Mouse (Mus musculus): ENCODE measurements around the gene Gm20721. TPM values are rescaled to one million over a fixed set of nuclear protein-coding genes. Genes with fewer than 3 reads are reported as not detected.

Gene Gm20721
- polyA plus RNA-seq, 1 experiment = 9.7 TPM

DNA sequence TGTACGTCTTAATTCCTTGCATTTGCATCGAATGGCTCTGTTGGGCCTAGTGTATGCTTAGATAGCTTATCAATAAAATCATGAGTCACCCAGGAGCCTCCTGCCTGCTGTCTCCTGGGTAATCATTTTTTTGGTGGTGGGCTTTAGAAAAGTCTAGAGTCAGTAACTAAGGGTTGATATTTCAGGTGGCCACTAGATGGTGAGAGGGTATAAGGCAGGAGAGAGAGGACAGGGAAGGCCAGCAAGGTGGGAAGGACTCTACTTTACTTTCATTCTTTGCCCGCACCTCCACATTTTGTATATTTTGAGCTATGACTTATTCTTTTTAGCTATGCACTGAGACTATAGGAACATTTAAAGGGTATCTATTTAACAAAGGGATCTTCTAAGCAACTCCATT, 38.6 kb downstream of the Gm20721 start:
- Histone ChIP-seq H3K4me2 (ENCODE audit: low read depth) (no peak overlapping the region), H3K4me3 (no peak overlapping the region), H3ac (ENCODE audit: control insufficient read depth, insufficient read length) (no peak overlapping the region), H3K27me3 (ENCODE audit: control insufficient read depth, insufficient read depth, insufficient read length) (no peaks in the 10 kb centered on the region), H3K36me3 (ENCODE audit: control insufficient read depth, insufficient read depth) (no peaks in the 10 kb centered on the region), H3K79me2 (ENCODE audit: control insufficient read depth, insufficient read depth) (no peaks in the 10 kb centered on the region)
- no peak for TF ChIP-seq E2F4 (IDR thresholded peaks at IDR 0.05; ENCODE audit: insufficient read depth)
- TF ChIP-seq TCF3 (IDR thresholded peaks at IDR 0.05; ENCODE audit: insufficient read length, low read depth) = no peak
- TF ChIP-seq REST (IDR thresholded peaks at IDR 0.05; ENCODE audit: insufficient read depth, insufficient read length) = no peak
- TF ChIP-seq TCF12 (IDR thresholded peaks at IDR 0.05; ENCODE audit: insufficient read depth, poor library complexity, severe bottlenecking) = no peak
- TF ChIP-seq MAX (IDR thresholded peaks at IDR 0.05; ENCODE audit: low read depth) = no peak
- no peak for TF ChIP-seq POLR2AphosphoS2 (IDR thresholded peaks at IDR 0.05; ENCODE audit: insufficient read length, low read depth)
- TF ChIP-seq SRF (IDR thresholded peaks at IDR 0.05; ENCODE audit: control insufficient read depth, insufficient read length, low read depth) = no peak
- no peak for TF ChIP-seq USF1 (IDR thresholded peaks at IDR 0.05; ENCODE audit: low read depth)

DNA sequence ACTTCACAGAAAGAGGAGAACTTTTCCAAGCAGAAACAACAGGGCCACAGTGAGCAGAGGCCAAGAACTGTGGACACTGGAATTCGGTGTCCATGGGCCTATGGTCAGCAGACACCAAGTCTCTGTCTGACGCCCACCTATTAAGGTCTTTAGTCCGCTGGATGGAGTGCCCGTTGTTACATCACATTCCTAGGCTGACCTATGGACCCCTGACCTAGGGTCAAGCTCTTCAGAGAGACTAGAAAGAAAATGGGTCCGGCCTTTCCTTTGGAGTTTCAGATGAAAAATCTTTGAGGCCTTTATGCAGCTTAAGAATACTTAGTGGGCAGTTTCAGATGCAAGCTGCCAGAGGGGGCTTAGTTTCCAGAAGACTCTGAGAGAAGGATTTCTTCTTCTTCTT, 40.9 kb downstream of the Gm20721 start:
- Histone ChIP-seq H3K36me3 (ENCODE audit: control insufficient read depth, insufficient read depth) (no peaks in the 10 kb centered on the region), H3K27me3 (ENCODE audit: control insufficient read depth, insufficient read depth, insufficient read length) (no peaks in the 10 kb centered on the region), H3K4me3 (no peak overlapping the region), H3K4me2 (ENCODE audit: low read depth) (no peak overlapping the region), H3ac (ENCODE audit: control insufficient read depth, insufficient read length) (no peak overlapping the region), H3K79me2 (ENCODE audit: control insufficient read depth, insufficient read depth) (no peaks in the 10 kb centered on the region)
- TF ChIP-seq TCF3 (IDR thresholded peaks at IDR 0.05; ENCODE audit: insufficient read length, low read depth) = no peak
- TF ChIP-seq CEBPB (IDR thresholded peaks at IDR 0.05; ENCODE audit: insufficient read depth, poor library complexity, severe bottlenecking) = no peak
- TF ChIP-seq E2F4 (IDR thresholded peaks at IDR 0.05; ENCODE audit: insufficient read depth) = no peak
- TF ChIP-seq MYOD1 (IDR thresholded peaks at IDR 0.05; ENCODE audit: control insufficient read depth in 1 of 3, insufficient read length in 2 of 3, low read depth in 2 of 3) = no peak
- no peak for TF ChIP-seq POLR2A (IDR thresholded peaks at IDR 0.05; ENCODE audit: insufficient read length, low read depth)
- no peak for TF ChIP-seq POLR2AphosphoS2 (IDR thresholded peaks at IDR 0.05; ENCODE audit: insufficient read length, low read depth)
- TF ChIP-seq REST (IDR thresholded peaks at IDR 0.05; ENCODE audit: insufficient read depth, insufficient read length) = no peak
- TF ChIP-seq MAX (IDR thresholded peaks at IDR 0.05; ENCODE audit: low read depth) = no peak

DNA sequence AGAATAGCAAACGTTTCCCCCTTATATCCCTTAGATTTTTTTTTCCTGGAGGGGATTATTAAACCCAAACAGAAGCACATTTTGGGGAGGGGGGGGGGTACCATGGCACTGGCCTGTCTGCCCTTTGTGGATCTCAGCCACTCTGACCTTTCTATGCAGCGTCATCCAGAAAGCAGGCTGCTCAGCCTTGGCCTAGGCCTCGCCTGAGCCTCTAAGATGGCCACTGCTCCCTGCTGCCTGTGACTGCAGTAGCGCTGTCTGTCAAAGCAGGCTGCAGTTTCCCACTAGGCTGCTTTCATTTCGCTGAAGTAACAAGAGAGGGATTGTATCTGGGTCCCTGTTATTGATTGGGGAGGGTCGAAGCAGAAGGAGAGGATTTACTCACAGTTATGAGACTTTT, 44.0 kb downstream of the Gm20721 start:
- TF ChIP-seq CEBPB (IDR thresholded peaks at IDR 0.05; ENCODE audit: insufficient read depth, poor library complexity, severe bottlenecking) (no peak), TCF12 (IDR thresholded peaks at IDR 0.05; ENCODE audit: insufficient read depth, poor library complexity, severe bottlenecking) (no peak), USF1 (IDR thresholded peaks at IDR 0.05; ENCODE audit: low read depth) (no peak), REST (IDR thresholded peaks at IDR 0.05; ENCODE audit: insufficient read depth, insufficient read length) (no peak), TCF3 (IDR thresholded peaks at IDR 0.05; ENCODE audit: insufficient read length, low read depth) (no peak), POLR2AphosphoS2 (IDR thresholded peaks at IDR 0.05; ENCODE audit: insufficient read length, low read depth) (no peak), POLR2A (IDR thresholded peaks at IDR 0.05; ENCODE audit: insufficient read length, low read depth) (no peak), MAX (IDR thresholded peaks at IDR 0.05; ENCODE audit: low read depth) (no peak), MYOD1 (IDR thresholded peaks at IDR 0.05; ENCODE audit: control insufficient read depth in 1 of 3, insufficient read length in 2 of 3, low read depth in 2 of 3) (no peak), SRF (IDR thresholded peaks at IDR 0.05; ENCODE audit: control insufficient read depth, insufficient read length, low read depth) (no peak), E2F4 (IDR thresholded peaks at IDR 0.05; ENCODE audit: insufficient read depth) (no peak), MYOG (IDR thresholded peaks at IDR 0.05; ENCODE audit: control insufficient read depth in 1 of 3, insufficient read depth in 1 of 3, insufficient read length in 2 of 3, low read depth in 2 of 3) (no peak)
- Histone ChIP-seq H3K4me2 (ENCODE audit: low read depth) (peak overlapping the region; percentile 52), H3K36me3 (ENCODE audit: control insufficient read depth, insufficient read depth) (no peaks in the 10 kb centered on the region), H3ac (ENCODE audit: control insufficient read depth, insufficient read length) (no peak overlapping the region), H3K27me3 (ENCODE audit: control insufficient read depth, insufficient read depth, insufficient read length) (peaks cover 26% of the 10 kb centered on the region), H3K4me3 (no peak overlapping the region), H3K79me2 (ENCODE audit: control insufficient read depth, insufficient read depth) (no peaks in the 10 kb centered on the region)

DNA sequence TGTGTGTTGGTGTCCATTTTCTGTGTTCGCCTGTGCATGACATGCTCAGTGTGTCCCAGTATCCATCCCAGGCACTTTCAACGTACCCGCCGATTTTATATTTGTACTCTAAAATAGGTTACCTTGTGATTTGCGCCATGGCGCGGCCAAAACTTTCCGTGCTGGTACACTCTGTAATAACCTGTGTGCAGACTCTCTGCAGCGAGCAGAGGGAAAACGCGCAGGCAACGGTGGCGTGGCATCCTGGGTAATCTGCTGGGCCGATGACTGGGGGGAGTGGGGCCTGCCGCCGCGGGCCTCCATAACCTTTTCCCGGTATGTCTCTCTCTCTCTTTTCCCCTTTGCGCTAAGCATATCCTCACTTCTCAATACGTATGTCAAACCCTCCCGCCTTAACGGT, 45.8 kb downstream of the Gm20721 start:
- no peaks in the 10 kb centered on the region for H3K79me2 ChIP-seq (ENCODE audit: control insufficient read depth, insufficient read depth)
- no peak overlapping the region for H3ac ChIP-seq (ENCODE audit: control insufficient read depth, insufficient read length)
- peaks cover 26% of the 10 kb centered on the region for H3K27me3 ChIP-seq (ENCODE audit: control insufficient read depth, insufficient read depth, insufficient read length)
- H3K4me2 ChIP-seq (ENCODE audit: low read depth) = no peak overlapping the region
- no peak overlapping the region for H3K4me3 ChIP-seq
- no peaks in the 10 kb centered on the region for H3K36me3 ChIP-seq (ENCODE audit: control insufficient read depth, insufficient read depth)
- TF ChIP-seq TCF3 (IDR thresholded peaks at IDR 0.05; ENCODE audit: insufficient read length, low read depth) (no peak), POLR2A (IDR thresholded peaks at IDR 0.05; ENCODE audit: insufficient read length, low read depth) (no peak), MYOG (IDR thresholded peaks at IDR 0.05; ENCODE audit: control insufficient read depth in 1 of 3, insufficient read depth in 1 of 3, insufficient read length in 2 of 3, low read depth in 2 of 3) (no peak), MYOD1 (IDR thresholded peaks at IDR 0.05; ENCODE audit: control insufficient read depth in 1 of 3, insufficient read length in 2 of 3, low read depth in 2 of 3) (no peak), REST (IDR thresholded peaks at IDR 0.05; ENCODE audit: insufficient read depth, insufficient read length) (no peak), CEBPB (IDR thresholded peaks at IDR 0.05; ENCODE audit: insufficient read depth, poor library complexity, severe bottlenecking) (no peak), TCF12 (IDR thresholded peaks at IDR 0.05; ENCODE audit: insufficient read depth, poor library complexity, severe bottlenecking) (no peak), MAX (IDR thresholded peaks at IDR 0.05; ENCODE audit: low read depth) (no peak), SRF (IDR thresholded peaks at IDR 0.05; ENCODE audit: control insufficient read depth, insufficient read length, low read depth) (no peak), POLR2AphosphoS2 (IDR thresholded peaks at IDR 0.05; ENCODE audit: insufficient read length, low read depth) (no peak), E2F4 (IDR thresholded peaks at IDR 0.05; ENCODE audit: insufficient read depth) (no peak), USF1 (IDR thresholded peaks at IDR 0.05; ENCODE audit: low read depth) (no peak)

DNA sequence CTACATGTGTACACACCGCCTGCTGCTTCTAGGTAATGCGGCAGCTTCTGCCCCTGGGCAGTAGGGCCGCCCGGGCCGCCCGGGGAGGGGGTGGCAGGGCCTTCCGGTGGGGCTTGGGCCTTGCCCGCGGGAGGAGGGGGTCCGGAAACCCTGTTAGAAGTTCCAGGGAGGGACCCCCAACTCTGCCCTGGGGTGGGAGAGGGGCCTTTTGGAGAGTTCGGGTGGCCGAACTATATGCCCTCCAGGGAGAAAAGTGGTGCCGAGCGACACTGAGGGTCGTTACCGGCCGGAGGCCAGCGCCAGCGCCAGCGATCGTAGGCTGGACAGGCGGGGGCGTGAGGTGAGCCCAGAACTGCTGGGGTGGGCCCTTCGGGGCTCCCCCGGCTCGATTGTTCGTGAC, 46.3 kb downstream of the Gm20721 start:
- H3K79me2 ChIP-seq (ENCODE audit: control insufficient read depth, insufficient read depth) = no peaks in the 10 kb centered on the region
- peaks cover 26% of the 10 kb centered on the region for H3K27me3 ChIP-seq (ENCODE audit: control insufficient read depth, insufficient read depth, insufficient read length)
- no peak for TF ChIP-seq POLR2A (IDR thresholded peaks at IDR 0.05; ENCODE audit: insufficient read length, low read depth)
- TF ChIP-seq REST (IDR thresholded peaks at IDR 0.05; ENCODE audit: insufficient read depth, insufficient read length) = no peak
- no peak for TF ChIP-seq MYOG (IDR thresholded peaks at IDR 0.05; ENCODE audit: control insufficient read depth in 1 of 3, insufficient read depth in 1 of 3, insufficient read length in 2 of 3, low read depth in 2 of 3)
- TF ChIP-seq TCF12 (IDR thresholded peaks at IDR 0.05; ENCODE audit: insufficient read depth, poor library complexity, severe bottlenecking) = no peak
- no peak for TF ChIP-seq TCF3 (IDR thresholded peaks at IDR 0.05; ENCODE audit: insufficient read length, low read depth)
- TF ChIP-seq CEBPB (IDR thresholded peaks at IDR 0.05; ENCODE audit: insufficient read depth, poor library complexity, severe bottlenecking) = no peak
- no peak for TF ChIP-seq USF1 (IDR thresholded peaks at IDR 0.05; ENCODE audit: low read depth)
- TF ChIP-seq MYOD1 (IDR thresholded peaks at IDR 0.05; ENCODE audit: control insufficient read depth in 1 of 3, insufficient read length in 2 of 3, low read depth in 2 of 3) = no peak
- TF ChIP-seq POLR2AphosphoS2 (IDR thresholded peaks at IDR 0.05; ENCODE audit: insufficient read length, low read depth) = no peak
- no peak overlapping the region for H3K4me2 ChIP-seq (ENCODE audit: low read depth)
- H3ac ChIP-seq (ENCODE audit: control insufficient read depth, insufficient read length) = no peak overlapping the region
- H3K4me3 ChIP-seq = no peak overlapping the region
- H3K36me3 ChIP-seq (ENCODE audit: control insufficient read depth, insufficient read depth) = no peaks in the 10 kb centered on the region
